Mouse (Mus musculus) lung, postnatal 0 days (tissue): ENCODE measurements around the gene Rundc3a.

Experiments
- CTCF ChIP-seq: IDR thresholded peaks from 2 replicates; pipeline ENCODE4 v1.5.1; 2016; ENCODE audit warnings: antibody characterized with exemption, mild to moderate bottlenecking
- EP300 ChIP-seq: IDR thresholded peaks from 2 replicates; pipeline ENCODE4 v1.6.1; 2016; ENCODE audit warnings: antibody characterized with exemption, mild to moderate bottlenecking, control low read depth

DNA sequence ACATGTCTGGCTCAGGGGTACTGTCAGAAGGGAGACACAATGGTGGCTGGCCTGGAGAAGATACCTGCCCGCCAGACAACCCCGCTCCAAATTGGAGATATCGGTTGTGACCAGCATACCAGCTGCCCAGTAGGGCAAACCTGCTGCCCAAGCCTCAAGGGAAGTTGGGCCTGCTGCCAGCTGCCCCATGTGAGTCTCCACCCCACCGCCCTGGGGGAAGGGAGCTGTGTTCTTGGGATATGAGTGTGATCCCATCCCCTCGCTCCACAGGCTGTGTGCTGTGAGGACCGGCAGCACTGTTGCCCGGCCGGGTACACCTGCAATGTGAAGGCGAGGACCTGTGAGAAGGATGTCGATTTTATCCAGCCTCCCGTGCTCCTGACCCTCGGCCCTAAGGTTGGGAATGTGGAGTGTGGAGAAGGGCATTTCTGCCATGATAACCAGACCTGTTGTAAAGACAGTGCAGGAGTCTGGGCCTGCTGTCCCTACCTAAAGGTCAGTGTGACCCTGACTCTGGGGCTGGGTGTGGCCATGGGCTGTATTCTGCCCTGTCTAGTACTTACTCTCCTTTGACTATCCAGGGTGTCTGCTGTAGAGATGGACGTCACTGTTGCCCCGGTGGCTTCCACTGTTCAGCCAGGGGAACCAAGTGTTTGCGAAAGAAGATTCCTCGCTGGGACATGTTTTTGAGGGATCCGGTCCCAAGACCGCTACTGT lies 42.7 kb downstream of the Rundc3a start:
- TF ChIP-seq CTCF, result no peak
- TF ChIP-seq EP300, result no peak
